8 mouse cellular contexts compared by ENCODE assay signal in genomic region chr19:42429410-42429809, GRCm38 (mm10). TPM values are rescaled to one million over a fixed set of nuclear protein-coding genes. Genes with fewer than 3 reads are reported as not detected.
DNase-seq lines count a peak whose midpoint lies in the region; ATAC-seq lines count a peak whose summit lies in the region.

No protein-coding gene starts in this region.

- WGBS in forebrain, embryonic 10.5 days: 19% methylated on average over 3 of the region's 3 CpGs
- WGBS in forebrain, embryonic 13.5 days: 13% methylated on average over 3 of the region's 3 CpGs
- WGBS in midbrain, embryonic 11.5 days: 14% methylated on average over 3 of the region's 3 CpGs
- 11% methylated on average over 3 of the region's 3 CpGs for WGBS in midbrain, embryonic 15.5 days
- 13% methylated on average over 3 of the region's 3 CpGs for WGBS in midbrain, embryonic 14.5 days

- no peaks in the 10 kb centered on the region for H3K36me3 ChIP-seq in forebrain, embryonic 10.5 days (replicated peaks)
- H3K36me3 ChIP-seq in forebrain, embryonic 13.5 days (ENCODE audit: poor library complexity, severe bottlenecking): no peaks in the 10 kb centered on the region
- no peaks in the 10 kb centered on the region for H3K36me3 ChIP-seq in midbrain, embryonic 11.5 days (ENCODE audit: control insufficient read depth, insufficient read depth, low read length)
- H3K36me3 ChIP-seq in midbrain, embryonic 15.5 days (replicated peaks): no peaks in the 10 kb centered on the region
- H3K36me3 ChIP-seq in midbrain, embryonic 14.5 days (ENCODE audit: control insufficient read depth, insufficient read depth, low read length): no peaks in the 10 kb centered on the region

- H3K27me3 ChIP-seq in forebrain, embryonic 10.5 days (ENCODE audit: poor library complexity, severe bottlenecking): peaks cover 52% of the 10 kb centered on the region
- peaks cover 54% of the 10 kb centered on the region for H3K27me3 ChIP-seq in forebrain, embryonic 13.5 days
- H3K27me3 ChIP-seq in midbrain, embryonic 11.5 days (ENCODE audit: control insufficient read depth, insufficient read depth, low read length): peaks cover 25% of the 10 kb centered on the region
- H3K27me3 ChIP-seq in midbrain, embryonic 15.5 days (replicated peaks): peaks cover 15% of the 10 kb centered on the region; the same call in 1 of the 2 replicates
- peaks cover 8% of the 10 kb centered on the region; the same call in 1 of the 2 replicates for H3K27me3 ChIP-seq in midbrain, embryonic 14.5 days (ENCODE audit: control insufficient read depth, insufficient read depth, low read length)

- no peak for ATAC-seq in forebrain, embryonic 13.5 days
- no peak for ATAC-seq in midbrain, embryonic 11.5 days (ENCODE audit: low FRiP score)
- no peak for ATAC-seq in midbrain, embryonic 15.5 days (replicated peaks)
- no peak for ATAC-seq in midbrain, embryonic 14.5 days (ENCODE audit: low FRiP score, low TSS enrichment)

- no peak overlapping the region for H3K27ac ChIP-seq in forebrain, embryonic 10.5 days
- H3K27ac ChIP-seq in forebrain, embryonic 13.5 days: no peak overlapping the region
- no peak overlapping the region for H3K27ac ChIP-seq in midbrain, embryonic 11.5 days (ENCODE audit: low read depth, low read length)
- H3K27ac ChIP-seq in midbrain, embryonic 15.5 days: no peak overlapping the region
- no peak overlapping the region for H3K27ac ChIP-seq in midbrain, embryonic 14.5 days (replicated peaks; ENCODE audit: low read depth, low read length)

- no peak overlapping the region for H3K9ac ChIP-seq in forebrain, embryonic 13.5 days
- no peak overlapping the region for H3K9ac ChIP-seq in midbrain, embryonic 11.5 days (ENCODE audit: low read length)
- H3K9ac ChIP-seq in midbrain, embryonic 15.5 days: no peak overlapping the region
- no peak overlapping the region for H3K9ac ChIP-seq in midbrain, embryonic 14.5 days (replicated peaks; ENCODE audit: low read length)

- no peaks in the 10 kb centered on the region for H3K9me3 ChIP-seq in forebrain, embryonic 10.5 days
- H3K9me3 ChIP-seq in forebrain, embryonic 13.5 days (replicated peaks): no peaks in the 10 kb centered on the region
- H3K9me3 ChIP-seq in midbrain, embryonic 11.5 days (ENCODE audit: control insufficient read depth, low read length): no peaks in the 10 kb centered on the region
- H3K9me3 ChIP-seq in midbrain, embryonic 15.5 days: no peaks in the 10 kb centered on the region
- H3K9me3 ChIP-seq in midbrain, embryonic 14.5 days (ENCODE audit: control insufficient read depth, low read length): no peaks in the 10 kb centered on the region

- peak; percentile 67 for DNase-seq in forebrain, embryonic 10.5 days (ENCODE audit: extremely low spot score, low spot score)
- peak; percentile 91 for DNase-seq in midbrain, embryonic 11.5 days (ENCODE audit: low spot score, missing footprints)
- peak; percentile 33 for DNase-seq in cerebellum, adult 9-11 months
- peak; percentile 41 for DNase-seq in kidney, adult 9 months
- DNase-seq in midbrain, embryonic 14.5 days: peak; percentile 84
- peak; percentile 69 for DNase-seq in testis, postnatal 10 days (ENCODE audit: low spot score)

- H3K4me1 ChIP-seq in forebrain, embryonic 10.5 days: peaks cover 43% of the 10 kb centered on the region
- peaks cover 30% of the 10 kb centered on the region for H3K4me1 ChIP-seq in forebrain, embryonic 13.5 days
- H3K4me1 ChIP-seq in midbrain, embryonic 11.5 days (ENCODE audit: control insufficient read depth, insufficient read depth, low read length): peaks cover 11% of the 10 kb centered on the region
- H3K4me1 ChIP-seq in midbrain, embryonic 15.5 days: peaks cover 21% of the 10 kb centered on the region; the same call in 1 of the 2 replicates
- H3K4me1 ChIP-seq in midbrain, embryonic 14.5 days (ENCODE audit: control insufficient read depth, insufficient read depth, low read length): peaks cover 14% of the 10 kb centered on the region; the same call in 1 of the 2 replicates

- H3K4me2 ChIP-seq in forebrain, embryonic 13.5 days: no peak overlapping the region
- H3K4me2 ChIP-seq in midbrain, embryonic 11.5 days: no peak overlapping the region
- H3K4me2 ChIP-seq in midbrain, embryonic 15.5 days: no peak overlapping the region
- no peak overlapping the region for H3K4me2 ChIP-seq in midbrain, embryonic 14.5 days (ENCODE audit: low read length)

- H3K4me3 ChIP-seq in forebrain, embryonic 10.5 days: no peak overlapping the region
- H3K4me3 ChIP-seq in forebrain, embryonic 13.5 days: no peak overlapping the region
- H3K4me3 ChIP-seq in midbrain, embryonic 11.5 days (ENCODE audit: low read depth, low read length): no peak overlapping the region
- no peak overlapping the region for H3K4me3 ChIP-seq in midbrain, embryonic 15.5 days
- H3K4me3 ChIP-seq in midbrain, embryonic 14.5 days (replicated peaks; ENCODE audit: low read depth, low read length): no peak overlapping the region

RNA-seq across cellular contexts. Expression of gene Crtac1, which starts 2.2 kb away (rescaled TPM):
- 8.6 and 9.5 TPM in 2 replicates for polyA plus RNA-seq in forebrain, embryonic 10.5 days (2016; fragmentation: Nextera tagmentation; extraction: Ambion mirVana)
- polyA plus RNA-seq in forebrain, embryonic 13.5 days (2015; fragmentation: Nextera tagmentation; extraction: Ambion mirVana): 12.0 and 14.1 TPM in 2 replicates
- polyA plus RNA-seq in midbrain, embryonic 11.5 days (2014; fragmentation: Nextera tagmentation; extraction: Ambion mirVana): 3.3 and 4.4 TPM in 2 replicates
- polyA plus RNA-seq in midbrain, embryonic 15.5 days (2015; fragmentation: Nextera tagmentation; extraction: Ambion mirVana): 24.6 and 26.1 TPM in 2 replicates
- polyA plus RNA-seq in midbrain, embryonic 14.5 days (2014; fragmentation: Nextera tagmentation; extraction: Ambion mirVana): 15.4 and 18.6 TPM in 2 replicates

Comparison
In these comparisons a context has a peak if more than half of its experiments do, and no peak if none do; other contexts are left out.
1. DNase-seq: peak in every context shown above with its lines; median percentile 91 in midbrain, embryonic 11.5 days; 84 in midbrain, embryonic 14.5 days; 69 in testis, postnatal 10 days; 67 in forebrain, embryonic 10.5 days; 41 in kidney, adult 9 months; 33 in cerebellum, adult 9-11 months.